Mouse (Mus musculus): ENCODE results near the gene Tubgcp2. TPM values are rescaled to one million over a fixed set of nuclear protein-coding genes. Genes with fewer than 3 reads are reported as not detected.

Gene Tubgcp2
- total and polyA plus RNA-seq, 3 experiments = 27.1 to 43.6 TPM; not detected in 1

GRCm38 (mm10) chr7:139971436-139971835 lies 65.0 kb downstream of the Tubgcp2 start:
- Histone ChIP-seq H3K4me1 (ENCODE audit: control insufficient read depth in 1 of 2, insufficient read depth in 2 of 2, low read length in 2 of 2) (peaks cover 0 to 29% of the 10 kb centered on the region in 2 experiments; a peak in 3 of 4 replicates), H3K27ac (ENCODE audit: control insufficient read depth, low read depth, low read length) (peak overlapping the region; percentile 58), H3K9me3 (replicated peaks; ENCODE audit: insufficient read depth, low read length) (no peaks in the 10 kb centered on the region), H3K79me2 (ENCODE audit: control insufficient read depth, insufficient read depth, low read length, poor library complexity) (no peaks in the 10 kb centered on the region), H3K4me3 (ENCODE audit: control insufficient read depth in 1 of 2, insufficient read depth in 1 of 2, low read depth in 2 of 2, low read length in 2 of 2) (no peak overlapping the region), H3K27me3 (ENCODE audit: control insufficient read depth in 1 of 2, insufficient read depth in 2 of 2, low read length in 2 of 2) (no peaks in the 10 kb centered on the region), H3K36me3 (ENCODE audit: control insufficient read depth in 1 of 2, insufficient read depth in 2 of 2, low read length in 2 of 2) (peaks cover 0 to 14% of the 10 kb centered on the region in 2 experiments; a peak in 2 of 4 replicates), H3K9ac (ENCODE audit: control insufficient read depth, low read depth, low read length, poor library complexity, severe bottlenecking) (peak overlapping the region; percentile 36)
- TF ChIP-seq RAD21 (IDR thresholded peaks at IDR 0.05; ENCODE audit: low read depth, low read length) = no peak
- TF ChIP-seq TAL1 (IDR thresholded peaks at IDR 0.05; ENCODE audit: low read length) = no peak
- TF ChIP-seq JUND (IDR thresholded peaks at IDR 0.05; ENCODE audit: low read depth, low read length) = 0 out of 2 replicates have a peak, but pooled peaks have one; percentile 62
- no peak for TF ChIP-seq USF1 (IDR thresholded peaks at IDR 0.05; ENCODE audit: low read depth, low read length)
- no peak for TF ChIP-seq E2F4 (IDR thresholded peaks at IDR 0.05; ENCODE audit: borderline replicate concordance, low read depth, low read length)
- peak; percentile 26 to 45; a peak in 2 of 4 replicates for TF ChIP-seq EP300 (IDR thresholded peaks at IDR 0.05; ENCODE audit: low read depth in 1 of 2, low read length in 2 of 2)
- TF ChIP-seq ETS1 (IDR thresholded peaks at IDR 0.05; ENCODE audit: low read depth, low read length) = 0 out of 2 replicates have a peak, but pooled peaks have one; percentile 43
- TF ChIP-seq KAT2A (conservative IDR thresholded peaks at IDR 0.05; ENCODE audit: low read depth, low read length) = no peak
- TF ChIP-seq HCFC1 (IDR thresholded peaks at IDR 0.05; ENCODE audit: low read depth, low read length) = no peak
- TF ChIP-seq ZMIZ1 (IDR thresholded peaks at IDR 0.05; ENCODE audit: low read depth, low read length) = no peak
- DNase-seq (ENCODE audit: low read depth, low spot score) = peak; percentile 78

GRCm38 (mm10) chr7:139970979-139971378 lies 65.5 kb downstream of the Tubgcp2 start:
- TF ChIP-seq CTCF (IDR thresholded peaks at IDR 0.05 in 2 of 3, conservative IDR thresholded peaks at IDR 0.05 in 1 of 3; ENCODE audit: control insufficient read depth in 1 of 3, insufficient read depth in 1 of 3, low read depth in 2 of 3, low read length in 3 of 3, poor library complexity in 1 of 3, severe bottlenecking in 1 of 3) = no peak
- TF ChIP-seq MYB (IDR thresholded peaks at IDR 0.05; ENCODE audit: low read depth, low read length) = no peak
- TF ChIP-seq UBTF (IDR thresholded peaks at IDR 0.05; ENCODE audit: borderline replicate concordance, insufficient read depth, low read depth, low read length) = no peak
- Histone ChIP-seq H3K27me3 (ENCODE audit: control insufficient read depth in 1 of 2, insufficient read depth in 2 of 2, low read length in 2 of 2) (no peaks in the 10 kb centered on the region), H3K9me3 (replicated peaks; ENCODE audit: insufficient read depth, low read length) (no peaks in the 10 kb centered on the region), H3K27ac (ENCODE audit: control insufficient read depth, low read depth, low read length) (peak overlapping the region; percentile 58), H3K9ac (ENCODE audit: control insufficient read depth, low read depth, low read length, poor library complexity, severe bottlenecking) (peak overlapping the region; percentile 15; the same call in 1 of the 2 replicates), H3K36me3 (ENCODE audit: control insufficient read depth in 1 of 2, insufficient read depth in 2 of 2, low read length in 2 of 2) (peaks cover 0 to 14% of the 10 kb centered on the region in 2 experiments; a peak in 2 of 4 replicates), H3K4me3 (ENCODE audit: control insufficient read depth in 1 of 2, insufficient read depth in 1 of 2, low read depth in 2 of 2, low read length in 2 of 2) (no peak overlapping the region), H3K4me1 (ENCODE audit: control insufficient read depth in 1 of 2, insufficient read depth in 2 of 2, low read length in 2 of 2) (peaks cover 0 to 29% of the 10 kb centered on the region in 2 experiments; a peak in 3 of 4 replicates), H3K79me2 (ENCODE audit: control insufficient read depth, insufficient read depth, low read length, poor library complexity) (no peaks in the 10 kb centered on the region)
- DNase-seq (ENCODE audit: low read depth, low spot score) = no peak
